Mouse (Mus musculus): ENCODE data around the gene Tmem104. TPM values are rescaled to one million over a fixed set of nuclear protein-coding genes. Genes with fewer than 3 reads are reported as not detected.

Tmem104 gene
- total and polyA plus RNA-seq, 2 experiments, result 5.3 to 8.7 TPM

GRCm38 (mm10) chr11:115163568-115164150 lies 23.6 kb upstream of the Tmem104 start:
- under 1% methylated on average over 47 of the region's 47 CpGs for WGBS
- Histone ChIP-seq H3K4me1 (ENCODE audit: control insufficient read depth, insufficient read depth, low read length) (peaks cover 35% of the 10 kb centered on the region), H3K36me3 (ENCODE audit: control insufficient read depth, insufficient read depth, low read length) (peaks cover 1% of the 10 kb centered on the region; the same call in 1 of the 2 replicates), H3K27ac (replicated peaks; ENCODE audit: insufficient read depth, low read depth, low read length) (peak overlapping the region; percentile 95), H3K4me3 (ENCODE audit: insufficient read depth, low read depth, low read length) (peak overlapping the region; percentile 92), H3K27me3 (ENCODE audit: control insufficient read depth, insufficient read depth, low read length) (no peaks in the 10 kb centered on the region), H3K79me2 (ENCODE audit: control insufficient read depth, insufficient read depth, low read length) (peaks cover 39% of the 10 kb centered on the region), H3K9ac (ENCODE audit: low read depth, low read length) (peak overlapping the region; percentile 97)
- TF ChIP-seq CTCF (IDR thresholded peaks at IDR 0.05; ENCODE audit: low read depth, low read length), result 0 out of 2 replicates have a peak, but pooled peaks have one; percentile 21
- no peak for TF ChIP-seq POLR2A (IDR thresholded peaks at IDR 0.05; ENCODE audit: extremely low read depth, insufficient read depth, low read length)
- DNase-seq (ENCODE audit: extremely low read depth, low read depth, low spot score), result no peak

- H3K9ac ChIP-seq (ENCODE audit: low read depth, low read length), result peak overlapping the region; percentile 97
- peaks cover 2% of the 10 kb centered on the region; the same call in 1 of the 2 replicates for H3K36me3 ChIP-seq (ENCODE audit: control insufficient read depth, insufficient read depth, low read length)
- H3K79me2 ChIP-seq (ENCODE audit: control insufficient read depth, insufficient read depth, low read length), result peaks cover 44% of the 10 kb centered on the region
- no peaks in the 10 kb centered on the region for H3K27me3 ChIP-seq (ENCODE audit: control insufficient read depth, insufficient read depth, low read length)
- peaks cover 40% of the 10 kb centered on the region for H3K4me1 ChIP-seq (ENCODE audit: control insufficient read depth, insufficient read depth, low read length)
- WGBS, result under 1% methylated on average over 14 of the region's 14 CpGs
- peak overlapping the region; percentile 95 for H3K27ac ChIP-seq (replicated peaks; ENCODE audit: insufficient read depth, low read depth, low read length)
- TF ChIP-seq CTCF (IDR thresholded peaks at IDR 0.05; ENCODE audit: low read depth, low read length) (no peak), POLR2A (IDR thresholded peaks at IDR 0.05; ENCODE audit: extremely low read depth, insufficient read depth, low read length) (no peak)
- no peak for DNase-seq (ENCODE audit: extremely low read depth, low read depth, low spot score)
- H3K4me3 ChIP-seq (ENCODE audit: insufficient read depth, low read depth, low read length), result peak overlapping the region; percentile 92
Observed at GRCm38 (mm10) chr11:115164341-115164975, 22.8 kb upstream of the Tmem104 start.

GRCm38 (mm10) chr11:115164976-115165374 lies 22.3 kb upstream of the Tmem104 start:
- WGBS, result under 1% methylated on average over 9 of the region's 9 CpGs
- H3K4me3 ChIP-seq (ENCODE audit: insufficient read depth, low read depth, low read length), result peak overlapping the region; percentile 92
- peaks cover 44% of the 10 kb centered on the region for H3K79me2 ChIP-seq (ENCODE audit: control insufficient read depth, insufficient read depth, low read length)
- peak; percentile 100 for DNase-seq (ENCODE audit: extremely low read depth, low read depth, low spot score)
- peaks cover 40% of the 10 kb centered on the region for H3K4me1 ChIP-seq (ENCODE audit: control insufficient read depth, insufficient read depth, low read length)
- H3K27me3 ChIP-seq (ENCODE audit: control insufficient read depth, insufficient read depth, low read length), result no peaks in the 10 kb centered on the region
- H3K36me3 ChIP-seq (ENCODE audit: control insufficient read depth, insufficient read depth, low read length), result peaks cover 2% of the 10 kb centered on the region; the same call in 1 of the 2 replicates
- H3K9ac ChIP-seq (ENCODE audit: low read depth, low read length), result peak overlapping the region; percentile 97
- TF ChIP-seq CTCF (IDR thresholded peaks at IDR 0.05; ENCODE audit: low read depth, low read length) (no peak), POLR2A (IDR thresholded peaks at IDR 0.05; ENCODE audit: extremely low read depth, insufficient read depth, low read length) (peak; percentile 73)
- H3K27ac ChIP-seq (replicated peaks; ENCODE audit: insufficient read depth, low read depth, low read length), result peak overlapping the region; percentile 95

- peak overlapping the region; percentile 93 for H3K27ac ChIP-seq (replicated peaks; ENCODE audit: insufficient read depth, low read depth, low read length)
Observed at GRCm38 (mm10) chr11:115166776-115167175, 20.5 kb upstream of the Tmem104 start.

GRCm38 (mm10) chr11:115167631-115168249 lies 19.5 kb upstream of the Tmem104 start:
- peaks cover 53% of the 10 kb centered on the region for H3K4me1 ChIP-seq (ENCODE audit: control insufficient read depth, insufficient read depth, low read length)
- peaks cover 2% of the 10 kb centered on the region; the same call in 1 of the 2 replicates for H3K36me3 ChIP-seq (ENCODE audit: control insufficient read depth, insufficient read depth, low read length)
- peaks cover 57% of the 10 kb centered on the region for H3K79me2 ChIP-seq (ENCODE audit: control insufficient read depth, insufficient read depth, low read length)
- no peaks in the 10 kb centered on the region for H3K27me3 ChIP-seq (ENCODE audit: control insufficient read depth, insufficient read depth, low read length)
- no peak for TF ChIP-seq CTCF (IDR thresholded peaks at IDR 0.05; ENCODE audit: low read depth, low read length)
- no peak for TF ChIP-seq POLR2A (IDR thresholded peaks at IDR 0.05; ENCODE audit: extremely low read depth, insufficient read depth, low read length)
- peak overlapping the region; percentile 54 for H3K9ac ChIP-seq (ENCODE audit: low read depth, low read length)
- WGBS, result 24% methylated on average over 8 of the region's 8 CpGs
- H3K4me3 ChIP-seq (ENCODE audit: insufficient read depth, low read depth, low read length), result no peak overlapping the region
- peak overlapping the region; percentile 78 for H3K27ac ChIP-seq (replicated peaks; ENCODE audit: insufficient read depth, low read depth, low read length)
- DNase-seq (ENCODE audit: extremely low read depth, low read depth, low spot score), result peak; percentile 47

More at GRCm38 (mm10) chr11:115166776-115167175, 20.5 kb upstream of the Tmem104 start:
- DNase-seq (ENCODE audit: extremely low read depth, low read depth, low spot score), result peak; percentile 97
- 27% methylated on average over 3 of the region's 3 CpGs for WGBS
- Histone ChIP-seq H3K4me1 (ENCODE audit: control insufficient read depth, insufficient read depth, low read length) (peaks cover 49% of the 10 kb centered on the region), H3K27me3 (ENCODE audit: control insufficient read depth, insufficient read depth, low read length) (no peaks in the 10 kb centered on the region), H3K9ac (ENCODE audit: low read depth, low read length) (peak overlapping the region; percentile 54), H3K4me3 (ENCODE audit: insufficient read depth, low read depth, low read length) (no peak overlapping the region), H3K36me3 (ENCODE audit: control insufficient read depth, insufficient read depth, low read length) (peaks cover 2% of the 10 kb centered on the region; the same call in 1 of the 2 replicates), H3K79me2 (ENCODE audit: control insufficient read depth, insufficient read depth, low read length) (peaks cover 52% of the 10 kb centered on the region)
- TF ChIP-seq CTCF (IDR thresholded peaks at IDR 0.05; ENCODE audit: low read depth, low read length) (no peak), POLR2A (IDR thresholded peaks at IDR 0.05; ENCODE audit: extremely low read depth, insufficient read depth, low read length) (no peak)

All from liver, adult 2 months (tissue).